Mouse (Mus musculus) heart, adult 2 months (tissue): ENCODE data around the gene Fam25c. TPM values are rescaled to one million over a fixed set of nuclear protein-coding genes. Genes with fewer than 3 reads are reported as not detected.

ENCODE experiments used
- DNase-seq, 2 experiments: peaks; one replicate each; pipeline ENCODE4 v3.0.0; 2021
- H3K27ac ChIP-seq: fragments of 200-600 bp; 2 replicates; pipeline ENCODE4 v1.8.1; 2022
- H3K27me3 ChIP-seq: fragments of 200-500 bp; 2 replicates; pipeline ENCODE4 v1.6.1; 2012; ENCODE audit warnings: mild to moderate bottlenecking, low read length, inconsistent platforms, mixed read lengths; ENCODE audit not compliant: control insufficient read depth, insufficient read depth
- H3K36me3 ChIP-seq: fragments of 200-500 bp; 2 replicates; pipeline ENCODE4 v1.6.1; 2012; ENCODE audit warnings: low read length, inconsistent platforms; ENCODE audit not compliant: control insufficient read depth, insufficient read depth
- H3K4me1 ChIP-seq: fragments of 200-500 bp; 2 replicates; pipeline ENCODE4 v1.6.1; 2011; ENCODE audit warnings: low read length; ENCODE audit not compliant: control insufficient read depth, insufficient read depth
- H3K4me3 ChIP-seq: fragments of 200-600 bp; 2 replicates; pipeline ENCODE4 v1.8.1; 2022
- H3K79me2 ChIP-seq: fragments of 200-500 bp; replicated peaks from 2 replicates; pipeline ENCODE4 v1.6.1; 2012; ENCODE audit warnings: mild to moderate bottlenecking, inconsistent platforms, low read length, moderate library complexity, mixed read lengths; ENCODE audit not compliant: control insufficient read depth, insufficient read depth
- H3K9ac ChIP-seq: fragments of 200-500 bp; 2 replicates; pipeline ENCODE4 v1.6.1; 2012; ENCODE audit warnings: low read depth, mild to moderate bottlenecking, control low read depth, inconsistent platforms, low read length, mixed read lengths
- CTCF ChIP-seq: fragments of 200-600 bp; IDR thresholded peaks from 2 replicates; pipeline ENCODE4 v1.8.1; 2022; ENCODE audit warnings: antibody characterized with exemption, mild to moderate bottlenecking, moderate library complexity
- EP300 ChIP-seq: fragments of 200-500 bp; IDR thresholded peaks from 2 replicates; pipeline ENCODE4 v1.6.1; 2011; ENCODE audit warnings: low read depth, low read length, control low read depth; ENCODE audit not compliant: insufficient read depth
- POLR2A ChIP-seq: fragments of 200-500 bp; IDR thresholded peaks from 2 replicates; pipeline ENCODE4 v1.6.1; 2011; ENCODE audit warnings: mild to moderate bottlenecking, low read depth, low read length, control low read depth; ENCODE audit not compliant: insufficient read depth
- WGBS: fragments of 180-500 bp; shearing (Covaris S2); methylation state at CpG from one replicate; pipeline ENCODE4 v1.1.7; 2018; 5-methylcytosine and 5-hydroxymethylcytosine counted together
- intact Hi-C: fragments of 180-260 bp; cut with DNase I; formaldehyde crosslinking; loops from one replicate; pipeline ENCODE4 v1.15.1; 2025
- polyA plus RNA-seq: library from polyadenylated mRNA; depleted of rRNA; stranded (reverse); fragments of >200 nt; gene quantifications from 2 replicates; pipeline ENCODE4 v1.2.3, GENCODE M21; 2012
- total RNA-seq, 2 experiments: library from RNA; stranded (reverse); gene quantifications; 2 replicates each; pipeline ENCODE4 v1.2.3; 2021

Gene Fam25c
- total and polyA plus RNA-seq, 3 experiments = not detected

- Histone ChIP-seq H3K4me1 (peaks cover 4% of the 10 kb centered on the region), H3K79me2 (peaks cover 5% of the 10 kb centered on the region), H3K27ac (peak overlapping the region; percentile 13), H3K9ac (peak overlapping the region; percentile 45), H3K27me3 (no peaks in the 10 kb centered on the region), H3K4me3 (peak overlapping the region; percentile 84), H3K36me3 (peaks cover 27% of the 10 kb centered on the region)
- no peak for TF ChIP-seq CTCF
- TF ChIP-seq POLR2A = no peak
- TF ChIP-seq EP300 = no peak
- DNase-seq = no peak
- WGBS = 23% methylated on average over 6 of the region's 6 CpGs
- intact Hi-C loops = loop anchor here (5.0 to 10.0 kb wide), 2 partner anchors 40 to 362 kb away; partner anchors contain the start of gene Wapl
These were observed 42.7 kb downstream of the Fam25c start for GRCm38 (mm10) chr14:34312339-34313048.

DNA sequence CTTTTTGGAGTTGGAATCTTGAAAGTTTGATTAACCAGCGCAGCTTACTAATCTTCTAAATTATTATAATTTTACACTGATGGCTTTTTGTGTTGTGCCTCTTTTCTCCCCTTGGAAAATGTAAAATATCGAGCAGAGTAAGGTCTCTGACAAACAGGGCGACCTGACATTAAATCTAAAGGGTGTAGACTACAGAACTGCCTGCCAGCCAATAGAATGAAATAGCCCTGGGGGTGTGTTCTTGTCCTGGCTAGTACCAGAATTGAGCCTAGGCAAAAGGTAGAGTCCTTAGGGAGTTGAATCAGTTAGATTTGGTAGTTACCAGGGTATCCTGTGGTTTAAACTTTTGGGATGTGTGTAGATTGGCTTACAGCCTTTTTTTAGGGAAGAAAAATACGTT lies 43.5 kb downstream of the Fam25c start:
- Histone ChIP-seq H3K36me3 (peaks cover 24% of the 10 kb centered on the region), H3K27me3 (no peaks in the 10 kb centered on the region), H3K27ac (peak overlapping the region; percentile 94), H3K9ac (peak overlapping the region; percentile 96), H3K4me3 (peak overlapping the region; percentile 84), H3K4me1 (peaks cover 4% of the 10 kb centered on the region), H3K79me2 (peaks cover 5% of the 10 kb centered on the region)
- intact Hi-C loops = loop anchor here (2.0 to 10.0 kb wide), 4 partner anchors 39 to 363 kb away; partner anchors contain the start of gene Wapl
- WGBS = 6% methylated on average over 4 of the region's 4 CpGs
- DNase-seq = no peak
- no peak for TF ChIP-seq EP300
- TF ChIP-seq CTCF = no peak
- TF ChIP-seq POLR2A = no peak

GRCm38 (mm10) chr14:34311021-34311631 lies 44.1 kb downstream of the Fam25c start:
- DNase-seq = peak; percentile 74 to 75
- Histone ChIP-seq H3K36me3 (peaks cover 24% of the 10 kb centered on the region), H3K4me1 (peaks cover 4% of the 10 kb centered on the region), H3K9ac (peak overlapping the region; percentile 96), H3K27me3 (no peaks in the 10 kb centered on the region), H3K27ac (peak overlapping the region; percentile 94), H3K4me3 (peak overlapping the region; percentile 84), H3K79me2 (peaks cover 5% of the 10 kb centered on the region)
- WGBS = under 1% methylated on average over 47 of the region's 47 CpGs
- intact Hi-C loops = loop anchor here (2.0 to 10.0 kb wide), 4 partner anchors 39 to 364 kb away; partner anchors contain the start of gene Wapl
- TF ChIP-seq EP300 (no peak), CTCF (no peak), POLR2A (no peak)

GRCm38 (mm10) chr14:34310234-34310965 lies 44.8 kb downstream of the Fam25c start, which contains the start of the genes Shld2 and Glud1:
Shld2 (minus strand) TSS chr14:34310493.
Glud1 (plus strand) TSS chr14:34310727.
- Histone ChIP-seq H3K4me3 (peak within 1 kb of the TSS; percentile 84), H3K27me3 (no peaks in the 10 kb centered on the region), H3K27ac (peak within 1 kb of the TSS; percentile 98), H3K36me3 (peaks cover 24% of the 10 kb centered on the region), H3K9ac (peak within 1 kb of the TSS; percentile 96), H3K4me1 (peaks cover 4% of the 10 kb centered on the region), H3K79me2 (peaks cover 5% of the 10 kb centered on the region)
- TF ChIP-seq POLR2A (peak; percentile 89), CTCF (no peak), EP300 (no peak)
- intact Hi-C loops = loop anchor here (2.0 to 10.0 kb wide), 4 partner anchors 38 to 364 kb away; partner anchors contain the start of gene Wapl
- DNase-seq = peak; percentile 98 to 99
- under 1% methylated on average over 100 of the region's 100 CpGs for WGBS

GRCm38 (mm10) chr14:34309907-34310233 lies 45.4 kb downstream of the Fam25c start:
- Histone ChIP-seq H3K36me3 (peaks cover 21% of the 10 kb centered on the region), H3K27me3 (no peaks in the 10 kb centered on the region), H3K27ac (peak overlapping the region; percentile 98), H3K4me1 (peaks cover 4% of the 10 kb centered on the region), H3K9ac (peak overlapping the region; percentile 83), H3K4me3 (peak overlapping the region; percentile 55), H3K79me2 (peaks cover 5% of the 10 kb centered on the region)
- intact Hi-C loops = loop anchor here (2.0 to 10.0 kb wide), 4 partner anchors 38 to 365 kb away; partner anchors contain the start of gene Wapl
- DNase-seq = no peak
- WGBS = 10% methylated on average over 5 of the region's 5 CpGs
- TF ChIP-seq CTCF (no peak), POLR2A (no peak), EP300 (no peak)
